In genomic region chr7:75390162-75390561, GRCm38 (mm10) we compare ENCODE assay signal across 18 mouse cellular contexts.
DNase-seq lines count a peak whose midpoint lies in the region; ATAC-seq and TF ChIP-seq lines count a peak whose summit lies in the region.
"Had no signal": no experiment of that assay in that cellular context is flagged by ENCODE, and none has a peak within 500 bp of the region (broad histone marks: within the 10 kb centered on the region; RNA-seq: fewer than 3 reads in every experiment).

No protein-coding gene starts in this region.

- no peak overlapping the region for H3K27ac ChIP-seq in liver, postnatal 0 days (ENCODE audit: low read depth)
- H3K27ac ChIP-seq: hindbrain, embryonic 15.5 days; kidney, postnatal 0 days; limb, embryonic 12.5 days; midbrain, embryonic 10.5 days had no signal

- 76% methylated on average over 3 of the region's 3 CpGs for WGBS in liver, postnatal 0 days (ENCODE audit: insufficient replicate concordance)

- TF ChIP-seq CTCF in liver, postnatal 0 days (IDR thresholded peaks at IDR 0.05; ENCODE audit: low read depth), result no peak

- peak; percentile 94 for ATAC-seq in erythroid progenitor cell, adult 5-6 weeks (replicated peaks; ENCODE audit: low FRiP score, poor library complexity, severe bottlenecking)
- ATAC-seq in liver, postnatal 0 days, result peak; percentile 85
- ATAC-seq: activated CD4-positive, CD25-positive, alpha-beta regulatory T cell, adult 4 months; forebrain, postnatal 0 days had no signal

- H3K27me3 ChIP-seq in liver, postnatal 0 days (ENCODE audit: insufficient read depth, low read length), result no peaks in the 10 kb centered on the region
- no peaks in the 10 kb centered on the region for H3K27me3 ChIP-seq in splenic B cell, adult 2 months (ENCODE audit: control insufficient read depth, insufficient read depth, low read length, poor library complexity, severe bottlenecking)
- H3K27me3 ChIP-seq: hindbrain, embryonic 15.5 days; limb, embryonic 12.5 days had no signal

- no peaks in the 10 kb centered on the region for H3K4me1 ChIP-seq in liver, postnatal 0 days (ENCODE audit: insufficient read depth)
- H3K4me1 ChIP-seq: hindbrain, embryonic 15.5 days; limb, embryonic 12.5 days had no signal

- no peak overlapping the region for H3K4me2 ChIP-seq in liver, postnatal 0 days (ENCODE audit: low read depth, low read length)
- H3K4me2 ChIP-seq: hindbrain, embryonic 15.5 days; limb, embryonic 12.5 days had no signal

- H3K9ac ChIP-seq in liver, postnatal 0 days (replicated peaks), result no peak overlapping the region
- H3K9ac ChIP-seq: forebrain, postnatal 0 days; hindbrain, embryonic 15.5 days; limb, embryonic 12.5 days had no signal

- H3K9me3 ChIP-seq in liver, postnatal 0 days (ENCODE audit: low read length), result no peaks in the 10 kb centered on the region
- H3K9me3 ChIP-seq: hindbrain, embryonic 15.5 days; limb, embryonic 12.5 days; midbrain, embryonic 10.5 days had no signal

- no peak overlapping the region for H3K4me3 ChIP-seq in liver, postnatal 0 days (ENCODE audit: low read depth, low read length)
- H3K4me3 ChIP-seq: hindbrain, embryonic 15.5 days; limb, embryonic 12.5 days; midbrain, embryonic 10.5 days had no signal

- TF ChIP-seq EP300 in liver, postnatal 0 days (IDR thresholded peaks at IDR 0.05; ENCODE audit: low read depth), result peak; percentile 58; the same call in 1 of the 2 replicates

- DNase-seq in spleen, adult 12 weeks (ENCODE audit: low spot score), result peak; percentile 6
- no peak for DNase-seq in spleen, adult 18-20 months
- peak; percentile 26 for DNase-seq in liver, postnatal 0 days
- DNase-seq in splenic B cell, adult 2 months (ENCODE audit: low read depth, low spot score), result peak; percentile 26
- DNase-seq in left cerebral cortex, adult 8-10 months (ENCODE audit: low spot score in 2 of 2), result no peak
- DNase-seq in kidney, adult 8-10 months, result no peak
- no peak for DNase-seq in thymus, adult 18-20 months
- DNase-seq: cerebellum, postnatal 36 days; forebrain, postnatal 0 days; gastrocnemius, postnatal 14 days; layer of hippocampus, adult 9-11 months; right cerebral cortex, postnatal 4 days had no signal

- no peaks in the 10 kb centered on the region for H3K36me3 ChIP-seq in liver, postnatal 0 days (replicated peaks; ENCODE audit: insufficient read depth, low read length)
- no peaks in the 10 kb centered on the region for H3K36me3 ChIP-seq in splenic B cell, adult 2 months (ENCODE audit: control insufficient read depth, insufficient read depth, low read length, poor library complexity, severe bottlenecking)
- H3K36me3 ChIP-seq: hindbrain, embryonic 15.5 days; limb, embryonic 12.5 days; midbrain, embryonic 10.5 days had no signal

Comparison
In these comparisons a context has a peak if more than half of its experiments do, and no peak if none do; other contexts are left out.
1. DNase-seq: peak in spleen, adult 12 weeks (single experiment), liver, postnatal 0 days (single experiment) and splenic B cell, adult 2 months (single experiment); none in spleen, adult 18-20 months (0 of 2), left cerebral cortex, adult 8-10 months (0 of 2), kidney, adult 8-10 months (0 of 2) and thymus, adult 18-20 months (0 of 2).